Mouse (Mus musculus) forebrain, embryonic 11.5 days (tissue): ENCODE results near the gene Hba-x. TPM values are rescaled to one million over a fixed set of nuclear protein-coding genes. Genes with fewer than 3 reads are reported as not detected.

ENCODE experiments used
- ATAC-seq: fragments of 200-750 bp; cut with Nextera tagmentation; replicated peaks from 2 replicates; pipeline ENCODE4 v1.8.0; 2017; ENCODE audit warnings: moderate TSS enrichment; ENCODE audit not compliant: low FRiP score
- DNase-seq: peaks from one replicate; pipeline ENCODE4 v3.0.0-alpha.2; 2017; ENCODE audit warnings: low spot score
- H3K27ac ChIP-seq: fragments of 300-500 bp; sonication (generic); 2 replicates; pipeline ENCODE4 v1.5.1; 2014; ENCODE audit warnings: low read depth, low read length
- H3K27me3 ChIP-seq: fragments of 300-500 bp; sonication (generic); 2 replicates; pipeline ENCODE4 v1.6.1; 2014; ENCODE audit warnings: mild to moderate bottlenecking, low read length, mixed read lengths; ENCODE audit not compliant: control insufficient read depth, insufficient read depth
- H3K36me3 ChIP-seq: fragments of 300-500 bp; sonication (generic); 2 replicates; pipeline ENCODE4 v1.6.1; 2014; ENCODE audit warnings: mild to moderate bottlenecking, low read length, moderate library complexity, mixed read lengths; ENCODE audit not compliant: control insufficient read depth, insufficient read depth
- H3K4me1 ChIP-seq: fragments of 300-500 bp; sonication (generic); replicated peaks from 2 replicates; pipeline ENCODE4 v1.6.1; 2014; ENCODE audit warnings: low read length, mixed read lengths; ENCODE audit not compliant: control insufficient read depth, insufficient read depth
- H3K4me2 ChIP-seq: fragments of 300-500 bp; sonication (generic); 2 replicates; pipeline ENCODE4 v1.6.1; 2014; ENCODE audit warnings: low read depth, mild to moderate bottlenecking, low read length, moderate library complexity, mixed read lengths; ENCODE audit not compliant: severe bottlenecking
- H3K4me3 ChIP-seq: fragments of 300-500 bp; sonication (generic); 2 replicates; pipeline ENCODE4 v1.5.1; 2014; ENCODE audit warnings: low read depth, low read length
- H3K9ac ChIP-seq: fragments of 300-500 bp; sonication (generic); 2 replicates; pipeline ENCODE4 v1.6.1; 2014; ENCODE audit warnings: low read length
- H3K9me3 ChIP-seq: fragments of 300-500 bp; sonication (generic); 2 replicates; pipeline ENCODE4 v1.6.1; 2016; ENCODE audit warnings: low read length, mixed read lengths; ENCODE audit not compliant: control insufficient read depth
- WGBS: fragments of 180-500 bp; shearing (Covaris S2); extraction: QIAGEN DNeasy Blood & Tissue Kit; methylation state at CpG from one replicate; pipeline ENCODE4 v1.1.7; 2014; 5-methylcytosine and 5-hydroxymethylcytosine counted together
- polyA plus RNA-seq: library from polyadenylated mRNA; unstranded; fragments of >200 nt; fragmentation: Nextera tagmentation; extraction: Ambion mirVana; gene quantifications from 2 replicates; pipeline ENCODE4 v1.2.1, GENCODE M21; 2014

The Hba-x gene
- polyA plus RNA-seq, 1 experiment from 2014 or later, result 3,516 TPM

- WGBS, result 51% methylated on average over 4 of the region's 4 CpGs
- DNase-seq (no peak), ATAC-seq (no peak)
- H3K4me3 ChIP-seq, result no peak overlapping the region
- no peaks in the 10 kb centered on the region for H3K4me1 ChIP-seq
- H3K27me3 ChIP-seq, result no peaks in the 10 kb centered on the region
- no peak overlapping the region for H3K9ac ChIP-seq
- no peaks in the 10 kb centered on the region for H3K9me3 ChIP-seq
- H3K27ac ChIP-seq, result no peak overlapping the region
- H3K4me2 ChIP-seq, result no peak overlapping the region
- no peaks in the 10 kb centered on the region for H3K36me3 ChIP-seq
Measured at GRCm38 (mm10) chr11:32309446-32309845, 33.2 kb downstream of the Hba-x start.

DNA sequence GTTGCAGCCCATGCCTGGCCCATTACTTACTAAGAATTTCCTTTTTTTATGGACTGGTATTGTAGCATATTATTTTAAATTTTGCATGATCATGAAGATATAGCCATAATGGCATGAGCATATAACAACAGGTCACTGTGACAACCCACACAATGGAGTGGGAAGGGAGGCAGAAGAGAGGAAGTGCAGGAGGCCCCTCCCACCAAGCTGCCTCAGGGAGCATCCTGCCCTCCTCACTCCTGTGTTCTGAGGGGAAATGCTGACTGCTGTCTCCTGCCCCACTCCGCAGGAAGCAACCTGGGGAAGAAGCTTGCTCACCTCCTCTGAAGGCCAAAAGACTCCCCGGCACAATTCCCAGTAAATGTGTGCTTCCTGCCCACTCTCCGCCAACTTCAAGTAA, 33.7 kb downstream of the Hba-x start:
- no peaks in the 10 kb centered on the region for H3K9me3 ChIP-seq
- H3K4me3 ChIP-seq, result no peak overlapping the region
- no peak overlapping the region for H3K27ac ChIP-seq
- 71% methylated on average over 3 of the region's 3 CpGs for WGBS
- no peaks in the 10 kb centered on the region for H3K27me3 ChIP-seq
- no peaks in the 10 kb centered on the region for H3K36me3 ChIP-seq
- H3K4me2 ChIP-seq, result no peak overlapping the region
- ATAC-seq (no peak), DNase-seq (no peak)
- no peaks in the 10 kb centered on the region for H3K4me1 ChIP-seq
- H3K9ac ChIP-seq, result no peak overlapping the region

GRCm38 (mm10) chr11:32316009-32316408, 39.8 kb downstream of the Hba-x start:
- no peak overlapping the region for H3K9ac ChIP-seq

DNA sequence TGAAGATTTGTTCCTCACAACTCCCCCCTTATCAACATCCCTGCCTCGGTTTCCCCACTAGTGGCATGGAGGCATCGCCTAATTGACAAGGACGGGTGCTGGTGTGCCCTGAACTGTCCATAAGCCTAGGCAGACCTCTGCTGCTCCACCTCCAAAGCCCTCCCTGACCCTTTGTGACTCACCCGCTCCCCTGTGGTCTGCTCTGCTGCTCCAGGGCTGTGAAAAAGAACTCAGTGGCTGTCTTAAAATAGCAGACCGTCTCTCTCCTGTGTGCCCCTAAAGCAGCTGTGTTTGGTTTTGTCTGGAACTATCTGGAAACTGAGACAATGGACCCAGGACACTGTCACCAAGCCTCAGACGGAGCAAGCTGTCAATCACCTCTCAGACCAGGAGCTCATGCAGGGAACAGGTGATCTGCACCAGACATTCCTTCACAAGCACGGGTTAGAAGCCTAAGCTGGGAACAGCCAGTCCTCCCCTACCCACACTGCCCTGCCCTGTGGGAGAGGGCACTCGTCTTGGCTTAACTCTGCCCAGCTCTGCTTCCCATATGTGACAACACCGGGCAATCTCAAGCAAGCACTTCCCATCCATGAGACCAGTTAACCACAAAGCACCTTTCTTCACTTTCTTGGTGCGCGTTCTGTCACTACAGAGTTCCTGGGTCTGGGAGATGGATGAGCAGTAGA, 44.5 kb downstream of the Hba-x start:
- Histone ChIP-seq H3K4me1 (no peaks in the 10 kb centered on the region), H3K36me3 (no peaks in the 10 kb centered on the region), H3K27me3 (no peaks in the 10 kb centered on the region), H3K27ac (no peak overlapping the region), H3K4me3 (no peak overlapping the region), H3K4me2 (no peak overlapping the region), H3K9me3 (no peaks in the 10 kb centered on the region), H3K9ac (no peak overlapping the region)
- WGBS, result 66% methylated on average over 11 of the region's 11 CpGs
- DNase-seq (no peak), ATAC-seq (0 out of 2 replicates have a peak, but pooled peaks have one; percentile 30)

More at GRCm38 (mm10) chr11:32316009-32316408, 39.8 kb downstream of the Hba-x start:
- no peaks in the 10 kb centered on the region for H3K27me3 ChIP-seq
- H3K4me2 ChIP-seq, result no peak overlapping the region
- H3K9me3 ChIP-seq, result no peaks in the 10 kb centered on the region
- no peak overlapping the region for H3K4me3 ChIP-seq
- DNase-seq, result no peak
- H3K4me1 ChIP-seq, result no peaks in the 10 kb centered on the region
- H3K36me3 ChIP-seq, result no peaks in the 10 kb centered on the region
- 86% methylated on average over 3 of the region's 3 CpGs for WGBS
- no peak for ATAC-seq
- H3K27ac ChIP-seq, result no peak overlapping the region

- H3K36me3 ChIP-seq, result no peaks in the 10 kb centered on the region
- H3K4me3 ChIP-seq, result no peak overlapping the region
- no peak overlapping the region for H3K4me2 ChIP-seq
- no peaks in the 10 kb centered on the region for H3K4me1 ChIP-seq
- no peaks in the 10 kb centered on the region for H3K9me3 ChIP-seq
- no peak overlapping the region for H3K27ac ChIP-seq
- DNase-seq (peak; percentile 76), ATAC-seq (no peak)
- H3K9ac ChIP-seq, result no peak overlapping the region
- WGBS, result 42% methylated on average over 8 of the region's 8 CpGs
- H3K27me3 ChIP-seq, result no peaks in the 10 kb centered on the region
Measured at GRCm38 (mm10) chr11:32321196-32321565, 45.0 kb downstream of the Hba-x start.

DNA sequence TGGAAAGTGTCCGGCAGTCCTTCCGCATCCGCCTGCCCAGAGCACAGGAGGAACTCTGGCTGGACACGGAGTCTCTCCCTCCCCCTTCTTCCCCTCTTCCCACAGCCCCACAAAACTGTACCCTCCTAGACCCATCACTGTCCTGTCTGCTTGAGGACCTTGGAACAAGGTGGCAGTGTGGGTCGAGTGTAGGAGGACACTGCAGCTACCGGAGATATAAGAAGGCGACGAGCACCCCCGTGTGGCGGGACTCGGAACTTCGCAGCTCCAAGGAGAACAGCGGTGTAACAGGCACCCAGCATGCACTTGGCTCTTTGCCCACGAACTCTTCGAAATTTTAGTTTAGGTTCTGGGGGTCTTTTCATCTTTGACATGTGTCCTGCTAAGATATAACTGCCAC, 48.4 kb downstream of the Hba-x start:
- H3K27ac ChIP-seq, result no peak overlapping the region
- H3K27me3 ChIP-seq, result no peaks in the 10 kb centered on the region
- peak; percentile 97 for DNase-seq
- ATAC-seq, result peak; percentile 85
- H3K4me3 ChIP-seq, result no peak overlapping the region
- peak overlapping the region; percentile 12; the same call in 1 of the 2 replicates for H3K4me2 ChIP-seq
- H3K4me1 ChIP-seq, result no peaks in the 10 kb centered on the region
- 12% methylated on average over 15 of the region's 15 CpGs for WGBS
- H3K36me3 ChIP-seq, result no peaks in the 10 kb centered on the region
- no peaks in the 10 kb centered on the region for H3K9me3 ChIP-seq
- no peak overlapping the region for H3K9ac ChIP-seq

Other genes starting within 250 kb of the Hba-x start
- not detected in 2 replicates for gene Il9r, start 76.1 kb upstream of the Hba-x start, polyA plus RNA-seq
- gene Snrnp25, start 71.0 kb upstream of the Hba-x start, polyA plus RNA-seq, result 86.2 and 92.7 TPM in 2 replicates
- 20.4 and 21.3 TPM in 2 replicates for gene Rhbdf1, start 54.1 kb upstream of the Hba-x start, polyA plus RNA-seq
- 27.7 and 28.0 TPM in 2 replicates for gene Mpg, start 49.9 kb upstream of the Hba-x start, polyA plus RNA-seq
- gene Nprl3, start 8.7 kb upstream of the Hba-x start, polyA plus RNA-seq, result 41.6 and 44.5 TPM in 2 replicates
- gene Hba-a1, start 7.1 kb downstream of the Hba-x start, polyA plus RNA-seq, result 3,025 and 3,069 TPM in 2 replicates
- gene Hbq1b, start 10.6 kb downstream of the Hba-x start, polyA plus RNA-seq, result 5.8 and 6.3 TPM in 2 replicates
- 5,773 and 5,896 TPM in 2 replicates for gene Hba-a2, start 20.1 kb downstream of the Hba-x start, polyA plus RNA-seq
- gene Hbq1a, start 23.7 kb downstream of the Hba-x start, polyA plus RNA-seq, result not detected in 2 replicates
- 27.7 and 28.4 TPM in 2 replicates for gene Sh3pxd2b, start 71.4 kb downstream of the Hba-x start, polyA plus RNA-seq
- 72.2 and 79.6 TPM in 2 replicates for gene Ubtd2, start 179.0 kb downstream of the Hba-x start, polyA plus RNA-seq